Mouse (Mus musculus) cerebellum, postnatal 36 days (tissue): ENCODE data around the gene Igf2bp2.

Source experiments
- DNase-seq, 2 experiments: peaks; one replicate each; pipeline ENCODE4 v3.0.0; 2021 to 2022; ENCODE audit warnings: mixed read lengths in 2 of 2

Gene Igf2bp2

GRCm38 (mm10) chr16:22097659-22098058 is 65.4 kb downstream of the Igf2bp2 start:
- DNase-seq, result peak; percentile 10 to 17

DNA sequence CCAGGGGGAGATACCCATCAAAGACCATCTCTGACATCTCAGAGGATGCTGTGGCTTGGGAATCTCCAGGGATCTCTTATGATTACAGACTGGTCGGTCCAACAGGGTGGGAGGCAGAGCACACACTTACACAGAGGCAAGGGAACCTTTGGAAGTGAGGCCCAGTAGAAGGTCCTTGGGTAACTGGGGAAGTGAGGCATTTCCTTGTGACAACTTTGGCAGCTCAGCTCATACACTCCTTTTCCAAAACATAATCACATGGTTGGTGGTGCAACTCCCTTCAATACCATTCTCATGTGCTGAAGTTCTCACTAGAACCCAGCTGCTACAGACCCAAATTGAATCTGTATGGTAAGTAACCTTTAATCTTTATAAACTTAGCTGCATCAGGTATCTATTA is 67.3 kb downstream of the Igf2bp2 start:
- no peak for DNase-seq

DNA sequence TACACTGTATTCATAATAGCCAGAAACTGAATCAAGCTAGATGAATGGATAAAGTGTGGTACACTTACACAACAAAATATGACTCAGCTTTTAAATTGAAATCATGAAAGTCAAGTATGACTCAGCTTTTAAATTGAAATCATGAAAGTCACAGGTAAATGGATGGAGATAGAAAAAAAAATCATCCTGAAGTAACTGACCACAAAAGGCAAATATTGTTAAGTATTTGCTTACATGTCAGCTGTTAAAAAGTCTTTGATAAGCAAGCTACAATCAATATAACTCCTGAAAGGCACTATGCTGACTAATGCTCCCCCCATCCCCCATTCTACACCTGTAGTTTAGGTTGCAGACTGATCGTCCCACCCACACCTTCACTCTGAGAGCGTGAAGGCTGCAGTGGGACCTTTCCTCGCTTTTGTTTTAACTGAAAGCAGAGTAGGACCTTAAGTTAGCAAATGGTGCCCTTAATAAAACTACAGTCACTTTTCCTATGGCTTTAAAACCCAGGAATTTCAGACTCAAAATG is 71.8 kb downstream of the Igf2bp2 start:
- no peak for DNase-seq

DNA sequence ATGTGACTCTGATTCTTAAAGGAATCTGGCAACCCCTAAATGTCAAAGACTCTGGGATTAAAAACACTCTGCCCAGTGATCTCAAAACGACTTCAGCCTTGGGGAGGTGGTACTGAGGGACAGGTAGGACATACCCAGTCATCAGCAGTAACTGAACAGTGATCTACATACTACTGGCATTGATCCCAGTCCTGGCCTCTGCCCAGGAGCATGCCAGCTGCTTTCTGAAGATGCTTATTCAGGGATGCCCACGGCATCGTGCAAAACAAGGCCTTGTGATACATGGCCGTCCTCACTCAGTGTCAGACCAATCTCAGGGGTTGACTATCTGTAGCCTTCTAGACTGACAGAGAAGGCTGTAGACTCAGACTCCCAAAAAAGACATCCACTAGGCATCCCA is 77.7 kb downstream of the Igf2bp2 start:
- DNase-seq, result no peak

GRCm38 (mm10) chr16:22080125-22080710 is 82.9 kb downstream of the Igf2bp2 start:
- DNase-seq, result no peak

DNA sequence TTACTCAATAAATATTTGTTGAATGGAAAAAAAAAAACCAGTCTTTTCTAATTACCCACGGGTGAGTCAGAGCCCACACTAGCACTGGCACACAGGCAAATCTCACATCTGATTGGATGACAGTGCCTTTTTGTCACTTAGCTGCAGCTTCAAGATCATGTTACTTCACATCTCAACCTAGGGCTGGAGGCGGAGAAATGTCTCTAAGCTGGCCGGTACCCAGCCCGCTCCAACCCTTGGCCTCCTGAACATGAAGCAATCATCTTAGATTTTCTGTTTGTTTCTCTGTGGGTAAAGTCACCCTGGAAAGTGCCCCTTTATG is 86.5 kb downstream of the Igf2bp2 start:
- no peak for DNase-seq

DNA sequence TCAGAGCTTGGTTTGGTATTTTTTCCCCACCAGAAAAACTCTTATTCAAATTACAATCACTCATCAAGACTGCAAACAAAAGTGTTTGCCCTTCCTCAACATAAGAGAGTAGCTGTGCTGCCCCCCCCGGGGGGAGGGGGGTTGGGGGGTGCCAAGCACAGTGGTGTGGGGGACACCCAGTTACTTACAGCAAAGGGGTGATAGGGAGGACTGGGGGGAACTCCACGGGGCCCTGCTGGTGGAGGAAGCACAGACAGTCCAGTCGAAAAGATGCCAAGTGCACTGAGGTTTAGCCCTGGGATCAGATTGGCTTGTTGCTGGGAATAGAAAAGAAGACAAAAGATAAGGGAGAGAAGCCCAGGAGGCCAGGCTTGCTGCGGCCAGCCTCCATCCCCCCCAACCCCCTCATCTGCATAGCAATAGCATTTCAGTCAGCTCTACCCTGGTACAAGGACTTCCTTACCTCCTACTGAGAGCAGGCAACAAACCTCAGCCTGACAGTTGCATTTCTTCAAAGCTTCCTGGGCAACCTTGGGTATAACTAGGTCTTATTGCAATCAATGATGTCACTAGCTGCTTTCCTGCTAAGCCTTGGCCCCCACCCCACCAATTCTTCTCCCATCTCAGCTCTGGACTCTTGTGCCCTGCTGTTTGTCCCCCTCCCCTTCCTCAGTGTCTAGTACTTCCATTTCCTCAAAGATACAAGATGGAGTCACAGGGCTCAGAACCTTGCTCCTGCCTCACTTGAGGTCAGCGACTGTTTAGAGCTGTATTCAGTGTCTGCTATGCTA is 87.1 kb downstream of the Igf2bp2 start:
- no peak for DNase-seq

GRCm38 (mm10) chr16:22075067-22075466 is 88.0 kb downstream of the Igf2bp2 start:
- no peak for DNase-seq

DNA sequence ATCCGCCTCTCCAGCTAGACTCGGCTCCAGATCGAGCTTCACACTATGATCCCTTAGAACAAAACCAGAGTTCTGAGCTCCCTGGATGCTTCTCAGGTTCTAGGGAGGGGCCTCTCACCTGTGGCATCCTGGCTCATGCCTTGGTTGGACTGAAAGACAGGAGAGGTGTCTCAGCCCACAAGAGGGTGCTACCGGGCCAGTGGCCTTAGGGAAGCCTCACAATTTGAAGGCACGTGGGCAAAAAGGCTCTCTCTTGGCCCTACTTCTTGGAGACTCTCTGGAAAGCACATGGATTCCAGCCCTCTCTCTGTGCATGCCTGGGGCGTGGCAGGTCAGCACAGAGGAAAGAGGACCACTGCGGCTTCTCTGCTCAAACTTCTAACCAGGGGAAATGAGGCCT is 91.7 kb downstream of the Igf2bp2 start:
- DNase-seq, result no peak

GRCm38 (mm10) chr16:22067406-22067805 is 95.7 kb downstream of the Igf2bp2 start:
- DNase-seq, result no peak

GRCm38 (mm10) chr16:22065536-22065935 is 97.6 kb downstream of the Igf2bp2 start:
- DNase-seq, result no peak

GRCm38 (mm10) chr16:22062284-22062683 is 100.8 kb downstream of the Igf2bp2 start:
- DNase-seq, result no peak

DNA sequence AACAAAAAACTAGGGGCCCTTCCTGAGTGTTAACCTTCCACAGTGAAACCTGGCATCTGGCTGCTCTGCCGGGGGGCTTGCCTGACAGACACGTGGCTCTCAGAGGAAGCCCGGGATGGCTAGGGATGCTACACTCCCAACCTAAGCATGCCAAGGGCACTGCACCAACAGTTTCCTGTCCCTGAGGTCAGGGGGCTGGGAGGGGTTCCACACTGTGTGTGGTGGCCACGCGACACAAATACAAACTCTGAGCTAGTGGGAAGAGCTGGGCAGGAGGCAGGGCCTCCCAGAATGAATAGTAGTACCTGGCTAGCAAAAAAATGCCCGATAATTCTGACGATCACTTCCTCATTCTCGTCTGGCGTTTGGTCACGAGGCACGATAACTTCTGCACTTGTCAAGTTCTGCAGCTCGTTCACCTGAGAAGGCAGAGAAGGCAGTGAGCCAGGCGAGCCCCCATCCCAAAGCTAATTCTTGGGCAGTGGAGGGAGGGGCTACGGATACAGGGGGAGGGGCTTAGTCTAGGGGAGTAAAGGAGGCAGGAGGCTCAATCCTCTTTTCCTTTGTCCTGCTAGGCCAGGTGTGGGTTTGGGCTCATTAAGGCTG is 101.4 kb downstream of the Igf2bp2 start:
- no peak for DNase-seq

- DNase-seq, result no peak
Observed at GRCm38 (mm10) chr16:22060416-22060815, 102.7 kb downstream of the Igf2bp2 start.

GRCm38 (mm10) chr16:22058871-22059270 is 104.2 kb downstream of the Igf2bp2 start:
- no peak for DNase-seq

DNA sequence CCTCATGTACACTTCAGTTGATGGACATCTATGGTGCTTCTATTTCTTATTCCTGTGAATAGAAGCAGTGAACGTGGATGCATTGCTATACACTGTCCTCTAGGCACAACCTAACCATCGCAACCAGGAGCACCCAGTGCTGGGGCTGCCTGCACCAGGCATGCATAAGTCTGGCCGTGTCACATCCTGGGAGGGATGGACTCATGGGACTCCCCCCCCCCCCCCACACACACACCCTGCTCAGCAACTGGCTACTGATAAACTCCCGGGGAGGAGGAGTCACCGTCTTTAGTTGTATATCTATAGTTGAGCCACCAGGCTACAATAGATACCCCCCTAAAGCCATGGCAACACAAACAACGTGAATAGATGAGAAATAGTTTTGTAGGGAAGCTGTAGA is 105.6 kb downstream of the Igf2bp2 start:
- no peak for DNase-seq

DNA sequence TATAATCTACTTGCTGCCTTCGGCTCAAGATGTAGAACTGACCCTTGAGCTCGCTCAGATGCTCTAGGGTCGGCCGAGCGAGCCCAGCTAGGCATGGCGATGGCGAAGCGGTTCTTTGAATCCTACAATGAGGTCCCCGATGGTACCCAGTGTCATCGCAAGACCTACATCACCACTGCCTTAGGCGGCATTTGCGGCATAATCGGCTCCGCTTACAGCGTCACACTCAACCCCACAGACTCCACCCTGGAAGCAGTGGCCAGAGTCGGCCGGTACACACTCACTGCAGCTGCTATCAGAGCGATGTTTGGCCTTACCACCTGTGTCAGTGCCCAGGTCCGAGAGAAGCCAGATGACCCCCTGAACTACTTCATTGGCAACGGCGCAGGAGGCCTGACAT is 109.7 kb downstream of the Igf2bp2 start:
- DNase-seq, result no peak

GRCm38 (mm10) chr16:22046739-22047366 is 116.2 kb downstream of the Igf2bp2 start:
- no peak for DNase-seq

DNA sequence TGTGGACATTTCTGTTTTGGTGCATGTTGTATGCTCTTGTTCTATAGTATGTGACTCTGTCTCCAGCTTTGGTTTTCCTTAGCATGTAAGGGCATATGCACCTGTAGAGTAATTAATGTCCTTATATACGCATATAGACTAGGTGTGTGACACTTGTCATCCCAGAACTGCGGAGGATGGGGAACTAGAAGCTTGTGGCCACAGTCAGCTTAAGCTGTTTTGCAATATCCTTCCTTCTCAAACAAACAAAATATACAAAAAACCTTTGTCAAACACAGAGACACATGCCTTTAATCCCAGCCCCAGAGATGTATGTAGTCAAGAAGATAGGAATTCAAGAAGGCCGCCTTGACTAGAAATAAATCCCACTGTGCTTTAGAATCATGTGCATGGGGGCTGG is 117.2 kb downstream of the Igf2bp2 start:
- DNase-seq, result no peak

DNA sequence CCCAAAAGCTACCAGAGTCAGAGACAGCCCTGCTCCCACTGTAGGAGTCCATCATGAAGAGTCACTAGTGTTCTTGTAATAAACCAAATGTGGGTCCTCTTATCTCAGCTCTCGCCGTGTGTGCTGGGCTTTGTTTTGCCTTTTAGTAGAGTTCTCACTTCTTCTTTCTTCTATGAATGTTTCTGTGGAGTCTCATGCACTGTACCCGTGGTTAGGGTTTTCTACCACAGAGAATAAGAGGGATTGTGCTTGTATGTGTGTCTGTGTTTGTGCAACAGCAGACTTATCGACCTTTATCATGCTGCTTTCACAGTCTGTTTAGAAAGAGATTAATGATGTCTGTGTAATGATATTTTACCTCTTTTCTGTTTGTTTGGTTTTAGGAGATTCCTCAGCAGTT is 119.3 kb downstream of the Igf2bp2 start:
- no peak for DNase-seq

GRCm38 (mm10) chr16:22039978-22040377 is 123.1 kb downstream of the Igf2bp2 start:
- no peak for DNase-seq

DNA sequence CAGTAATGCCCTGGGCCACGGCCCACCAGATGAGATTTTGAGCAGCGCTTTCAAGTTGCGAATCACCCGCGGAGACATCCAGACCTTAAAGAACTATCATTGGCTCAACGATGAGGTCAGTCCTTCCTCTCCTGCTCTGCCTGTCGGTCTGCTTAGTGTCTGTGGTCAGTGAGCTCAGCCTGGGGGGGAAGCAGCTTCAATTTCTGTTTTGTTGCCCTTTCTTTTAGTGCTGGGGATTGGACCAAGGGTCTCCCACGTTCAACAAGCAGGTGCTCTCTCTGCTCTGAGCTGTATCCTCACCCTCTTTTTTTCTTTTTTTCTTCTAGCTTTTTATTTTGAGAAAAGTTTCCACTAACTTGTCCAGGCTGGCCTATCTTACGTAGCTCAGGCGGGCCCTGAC is 124.5 kb downstream of the Igf2bp2 start:
- no peak for DNase-seq

GRCm38 (mm10) chr16:22027474-22027873 is 135.6 kb downstream of the Igf2bp2 start:
- no peak for DNase-seq

- DNase-seq, result peak in 1 of 2 experiments; percentile 20
Observed at GRCm38 (mm10) chr16:22022122-22022521, 141.0 kb downstream of the Igf2bp2 start.
